Mouse (Mus musculus): ENCODE data around the gene Ubn2. TPM values are rescaled to one million over a fixed set of nuclear protein-coding genes. Genes with fewer than 3 reads are reported as not detected.
"Not testable (repeated sequence)": the region's sequence is repeated elsewhere in the genome, so short reads cannot be mapped to it uniquely, and the experiment has no call there.

Gene Ubn2
- 23.5 and 23.7 TPM in 2 replicates for polyA plus RNA-seq (2015; fragmentation: Nextera tagmentation; extraction: Ambion mirVana)

- Histone ChIP-seq H3K27me3 (no peaks in the 10 kb centered on the region), H3K27ac (replicated peaks) (peak within 1 kb of the TSS; percentile 99), H3K9ac (peak within 1 kb of the TSS; percentile 98), H3K4me2 (peak within 1 kb of the TSS; percentile 77), H3K4me3 (peak within 1 kb of the TSS; percentile 98), H3K36me3 (no peaks in the 10 kb centered on the region), H3K4me1 (replicated peaks) (peaks cover 37% of the 10 kb centered on the region), H3K9me3 (no peaks in the 10 kb centered on the region)
- under 1% methylated on average over 64 of the region's 64 CpGs for WGBS
- peak; percentile 99 for ATAC-seq (ENCODE audit: low read depth)
Observed at GRCm38 (mm10) chr6:38433261-38434033, at the start of gene Ubn2. Gene Ubn2 (plus strand): TSS chr6:38433950.

GRCm38 (mm10) chr6:38389671-38390070, 44.1 kb upstream of the Ubn2 start:
- H3K4me2 ChIP-seq: no peak overlapping the region
- H3K9ac ChIP-seq: no peak overlapping the region
- H3K4me3 ChIP-seq: no peak overlapping the region
- WGBS: 82% methylated on average over 3 of the region's 3 CpGs
- ATAC-seq (ENCODE audit: low read depth): no peak
- no peak overlapping the region for H3K27ac ChIP-seq (replicated peaks)
- H3K9me3 ChIP-seq: no peaks in the 10 kb centered on the region
- H3K27me3 ChIP-seq: no peaks in the 10 kb centered on the region
- H3K4me1 ChIP-seq (replicated peaks): no peaks in the 10 kb centered on the region
- H3K36me3 ChIP-seq: peaks cover 60% of the 10 kb centered on the region

GRCm38 (mm10) chr6:38432457-38432856, 1.3 kb upstream of the Ubn2 start:
- Histone ChIP-seq H3K9ac (0 out of 2 replicates have a peak overlapping the region, but pooled peaks have one; percentile 78), H3K27ac (replicated peaks) (peak overlapping the region; percentile 99), H3K4me1 (replicated peaks) (peaks cover 27% of the 10 kb centered on the region), H3K4me3 (peak overlapping the region; percentile 98), H3K4me2 (peak overlapping the region; percentile 77)
- H3K9me3 ChIP-seq; H3K36me3 ChIP-seq; H3K27me3 ChIP-seq; ATAC-seq (ENCODE audit: low read depth): not testable (repeated sequence)
- 78% methylated on average over 5 of the region's 5 CpGs for WGBS

GRCm38 (mm10) chr6:38434055-38435023, 589 bp downstream of the Ubn2 start:
- Histone ChIP-seq H3K27me3 (no peaks in the 10 kb centered on the region), H3K4me3 (peak overlapping the region; percentile 98), H3K4me2 (peak overlapping the region; percentile 77), H3K27ac (replicated peaks) (peak overlapping the region; percentile 99), H3K36me3 (no peaks in the 10 kb centered on the region), H3K4me1 (replicated peaks) (peaks cover 37% of the 10 kb centered on the region), H3K9ac (peak overlapping the region; percentile 98), H3K9me3 (no peaks in the 10 kb centered on the region)
- ATAC-seq (ENCODE audit: low read depth): peak; percentile 86
- WGBS: under 1% methylated on average over 115 of the region's 118 CpGs

- no peaks in the 10 kb centered on the region for H3K9me3 ChIP-seq
- H3K4me1 ChIP-seq (replicated peaks): no peaks in the 10 kb centered on the region
- no peak overlapping the region for H3K27ac ChIP-seq (replicated peaks)
- H3K9ac ChIP-seq: no peak overlapping the region
- no peaks in the 10 kb centered on the region for H3K27me3 ChIP-seq
- H3K4me2 ChIP-seq: no peak overlapping the region
- no peak overlapping the region for H3K4me3 ChIP-seq
- WGBS: 93% methylated on average over 3 of the region's 3 CpGs
- peaks cover 52% of the 10 kb centered on the region for H3K36me3 ChIP-seq
- ATAC-seq (ENCODE audit: low read depth): no peak
Observed at GRCm38 (mm10) chr6:38443842-38444241, 10.1 kb downstream of the Ubn2 start.

- Histone ChIP-seq H3K9me3 (no peaks in the 10 kb centered on the region), H3K4me3 (no peak overlapping the region), H3K4me1 (replicated peaks) (no peaks in the 10 kb centered on the region), H3K36me3 (peaks cover 71% of the 10 kb centered on the region), H3K27me3 (no peaks in the 10 kb centered on the region), H3K9ac (no peak overlapping the region), H3K27ac (replicated peaks) (no peak overlapping the region), H3K4me2 (no peak overlapping the region)
- no peak for ATAC-seq (ENCODE audit: low read depth)
- WGBS: 95% methylated on average over 2 of the region's 2 CpGs
Observed at GRCm38 (mm10) chr6:38448295-38448694, 14.5 kb downstream of the Ubn2 start.

- no peaks in the 10 kb centered on the region for H3K27me3 ChIP-seq
- H3K4me2 ChIP-seq: no peak overlapping the region
- H3K9me3 ChIP-seq: no peaks in the 10 kb centered on the region
- no peaks in the 10 kb centered on the region for H3K4me1 ChIP-seq (replicated peaks)
- H3K27ac ChIP-seq (replicated peaks): no peak overlapping the region
- ATAC-seq (ENCODE audit: low read depth): no peak
- H3K9ac ChIP-seq: no peak overlapping the region
- 97% methylated on average over 4 of the region's 4 CpGs for WGBS
- H3K36me3 ChIP-seq: peaks cover 71% of the 10 kb centered on the region
- H3K4me3 ChIP-seq: no peak overlapping the region
Observed at GRCm38 (mm10) chr6:38453049-38453448, 19.3 kb downstream of the Ubn2 start.

- not testable (repeated sequence) for H3K4me3 ChIP-seq; H3K27ac ChIP-seq (replicated peaks); ATAC-seq (ENCODE audit: low read depth); H3K4me1 ChIP-seq (replicated peaks); H3K9ac ChIP-seq; H3K4me2 ChIP-seq; H3K27me3 ChIP-seq; H3K9me3 ChIP-seq
- peaks cover 60% of the 10 kb centered on the region for H3K36me3 ChIP-seq
Observed at GRCm38 (mm10) chr6:38456425-38456824, 22.7 kb downstream of the Ubn2 start.

- H3K9ac ChIP-seq: no peak overlapping the region
- H3K4me3 ChIP-seq: no peak overlapping the region
- no peaks in the 10 kb centered on the region for H3K27me3 ChIP-seq
- H3K9me3 ChIP-seq: no peaks in the 10 kb centered on the region
- no peak overlapping the region for H3K4me2 ChIP-seq
- H3K4me1 ChIP-seq (replicated peaks): no peaks in the 10 kb centered on the region
- no peak overlapping the region for H3K27ac ChIP-seq (replicated peaks)
- WGBS: 94% methylated on average over 3 of the region's 3 CpGs
- H3K36me3 ChIP-seq: peaks cover 63% of the 10 kb centered on the region
- ATAC-seq (ENCODE audit: low read depth): no peak
Observed at GRCm38 (mm10) chr6:38458075-38458474, 24.3 kb downstream of the Ubn2 start.

GRCm38 (mm10) chr6:38469591-38469990, 35.8 kb downstream of the Ubn2 start:
- WGBS: 89% methylated on average over 4 of the region's 4 CpGs
- peaks cover 59% of the 10 kb centered on the region for H3K36me3 ChIP-seq
- no peak overlapping the region for H3K9ac ChIP-seq
- no peaks in the 10 kb centered on the region for H3K4me1 ChIP-seq (replicated peaks)
- no peaks in the 10 kb centered on the region for H3K27me3 ChIP-seq
- H3K4me2 ChIP-seq: no peak overlapping the region
- 0 out of 2 replicates have a peak, but pooled peaks cover 3% of the 10 kb centered on the region for H3K9me3 ChIP-seq
- H3K27ac ChIP-seq (replicated peaks): no peak overlapping the region
- no peak for ATAC-seq (ENCODE audit: low read depth)
- H3K4me3 ChIP-seq: no peak overlapping the region

GRCm38 (mm10) chr6:38481694-38482371, 48.1 kb downstream of the Ubn2 start:
- no peak for ATAC-seq (ENCODE audit: low read depth)
- H3K27me3 ChIP-seq: no peaks in the 10 kb centered on the region
- H3K9me3 ChIP-seq: no peaks in the 10 kb centered on the region
- peaks cover 81% of the 10 kb centered on the region for H3K36me3 ChIP-seq
- no peak overlapping the region for H3K9ac ChIP-seq
- peaks cover 6% of the 10 kb centered on the region; the same call in 1 of the 2 replicates for H3K4me1 ChIP-seq (replicated peaks)
- no peak overlapping the region for H3K27ac ChIP-seq (replicated peaks)
- no peak overlapping the region for H3K4me3 ChIP-seq
- 62% methylated on average over 5 of the region's 5 CpGs for WGBS
- H3K4me2 ChIP-seq: no peak overlapping the region

All from neural tube, embryonic 13.5 days (tissue).